Mouse (Mus musculus) forebrain, embryonic 12.5 days (tissue): Measurements from ENCODE around the gene Cd3eap. TPM values are rescaled to one million over a fixed set of nuclear protein-coding genes. Genes with fewer than 3 reads are reported as not detected.

Source experiments
- ATAC-seq: fragments of 200-750 bp; cut with Nextera tagmentation; 2 replicates; pipeline ENCODE4 v1.8.0; 2017; ENCODE audit warnings: moderate TSS enrichment; ENCODE audit not compliant: low FRiP score
- H3K27ac ChIP-seq: fragments of 300-500 bp; sonication (generic); 2 replicates; pipeline ENCODE4 v1.5.1; 2016; ENCODE audit warnings: mild to moderate bottlenecking
- H3K27me3 ChIP-seq: fragments of 300-500 bp; sonication (generic); 2 replicates; pipeline ENCODE4 v1.6.1; 2016; ENCODE audit warnings: mild to moderate bottlenecking
- H3K36me3 ChIP-seq: fragments of 300-500 bp; sonication (generic); replicated peaks from 2 replicates; pipeline ENCODE4 v1.6.1; 2016; ENCODE audit warnings: mild to moderate bottlenecking
- H3K4me1 ChIP-seq: fragments of 300-500 bp; sonication (generic); 2 replicates; pipeline ENCODE4 v1.6.1; 2016
- H3K4me2 ChIP-seq: fragments of 300-500 bp; sonication (generic); 2 replicates; pipeline ENCODE4 v1.6.1; 2016; ENCODE audit warnings: mild to moderate bottlenecking, moderate library complexity
- H3K4me3 ChIP-seq: fragments of 300-500 bp; sonication (generic); replicated peaks from 2 replicates; pipeline ENCODE4 v1.5.1; 2016; ENCODE audit warnings: mild to moderate bottlenecking
- H3K9ac ChIP-seq: fragments of 300-500 bp; sonication (generic); 2 replicates; pipeline ENCODE4 v1.6.1; 2016; ENCODE audit warnings: mild to moderate bottlenecking
- H3K9me3 ChIP-seq: fragments of 300-500 bp; sonication (generic); 2 replicates; pipeline ENCODE4 v1.6.1; 2016
- WGBS: fragments of 180-500 bp; shearing (Covaris S2); methylation state at CpG from one replicate; pipeline ENCODE4 v1.1.7; 2016; 5-methylcytosine and 5-hydroxymethylcytosine counted together
- polyA plus RNA-seq: library from polyadenylated mRNA; unstranded; fragments of >200 nt; fragmentation: Nextera tagmentation; extraction: Ambion mirVana; gene quantifications from 2 replicates; pipeline ENCODE4 v1.2.1, GENCODE M21; 2016

Cd3eap gene
- polyA plus RNA-seq, 1 experiment from 2014 or later: 24.7 TPM

DNA sequence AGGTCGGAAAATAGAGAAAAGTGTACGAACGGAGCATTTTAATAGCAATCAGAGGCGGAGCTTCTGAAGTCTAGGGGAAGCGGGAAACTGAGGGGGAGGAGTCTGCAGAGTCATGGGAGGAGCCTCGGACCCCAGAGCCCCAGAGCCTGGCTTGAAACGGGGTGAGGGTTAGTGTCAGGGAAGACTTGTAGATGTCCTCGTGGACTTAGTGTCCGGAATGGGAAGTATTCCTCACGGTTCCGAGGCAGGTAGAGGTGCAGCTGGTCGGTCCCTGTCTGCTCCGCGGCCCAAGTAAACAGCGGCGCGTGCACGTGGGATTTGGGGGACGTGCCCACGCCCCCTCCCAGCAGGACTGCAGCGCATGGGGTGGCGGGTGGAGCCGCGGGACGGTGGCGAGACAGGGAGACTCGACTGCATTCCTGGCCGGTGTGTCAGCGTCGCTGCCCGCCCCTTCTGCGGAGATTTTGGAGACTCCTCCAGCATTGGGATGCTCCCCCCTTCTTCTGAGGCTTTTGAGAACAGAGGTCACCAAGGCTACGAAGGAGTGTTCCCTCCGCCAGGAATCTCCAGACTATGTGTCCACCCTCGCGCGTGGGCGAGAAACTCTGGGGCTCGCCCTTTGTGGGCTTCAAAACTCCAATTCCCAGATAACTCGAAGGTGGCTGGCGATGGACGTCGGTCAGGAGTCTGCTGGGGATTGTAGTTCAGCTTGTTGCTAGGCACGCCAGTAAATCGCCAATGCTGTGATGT is 784 bp upstream of the Cd3eap start:
- Histone ChIP-seq H3K9me3 (no peaks in the 10 kb centered on the region), H3K36me3 (peaks cover 25% of the 10 kb centered on the region), H3K27ac (no peak overlapping the region), H3K4me1 (peaks cover 46% of the 10 kb centered on the region), H3K4me3 (peak overlapping the region; percentile 66), H3K4me2 (peak overlapping the region; percentile 97), H3K27me3 (peaks cover 16% of the 10 kb centered on the region), H3K9ac (peak overlapping the region; percentile 73)
- peak; percentile 78 for ATAC-seq
- under 1% methylated on average over 45 of the region's 45 CpGs for WGBS

- ATAC-seq: no peak
- Histone ChIP-seq H3K27me3 (peaks cover 15% of the 10 kb centered on the region), H3K27ac (no peak overlapping the region), H3K36me3 (peaks cover 38% of the 10 kb centered on the region), H3K4me3 (peak overlapping the region; percentile 66), H3K4me1 (peaks cover 40% of the 10 kb centered on the region), H3K4me2 (peak overlapping the region; percentile 97), H3K9ac (peak overlapping the region; percentile 73), H3K9me3 (no peaks in the 10 kb centered on the region)
- 23% methylated on average over 13 of the region's 13 CpGs for WGBS
Observed at GRCm38 (mm10) chr7:19358634-19359033, 649 bp downstream of the Cd3eap start.

DNA sequence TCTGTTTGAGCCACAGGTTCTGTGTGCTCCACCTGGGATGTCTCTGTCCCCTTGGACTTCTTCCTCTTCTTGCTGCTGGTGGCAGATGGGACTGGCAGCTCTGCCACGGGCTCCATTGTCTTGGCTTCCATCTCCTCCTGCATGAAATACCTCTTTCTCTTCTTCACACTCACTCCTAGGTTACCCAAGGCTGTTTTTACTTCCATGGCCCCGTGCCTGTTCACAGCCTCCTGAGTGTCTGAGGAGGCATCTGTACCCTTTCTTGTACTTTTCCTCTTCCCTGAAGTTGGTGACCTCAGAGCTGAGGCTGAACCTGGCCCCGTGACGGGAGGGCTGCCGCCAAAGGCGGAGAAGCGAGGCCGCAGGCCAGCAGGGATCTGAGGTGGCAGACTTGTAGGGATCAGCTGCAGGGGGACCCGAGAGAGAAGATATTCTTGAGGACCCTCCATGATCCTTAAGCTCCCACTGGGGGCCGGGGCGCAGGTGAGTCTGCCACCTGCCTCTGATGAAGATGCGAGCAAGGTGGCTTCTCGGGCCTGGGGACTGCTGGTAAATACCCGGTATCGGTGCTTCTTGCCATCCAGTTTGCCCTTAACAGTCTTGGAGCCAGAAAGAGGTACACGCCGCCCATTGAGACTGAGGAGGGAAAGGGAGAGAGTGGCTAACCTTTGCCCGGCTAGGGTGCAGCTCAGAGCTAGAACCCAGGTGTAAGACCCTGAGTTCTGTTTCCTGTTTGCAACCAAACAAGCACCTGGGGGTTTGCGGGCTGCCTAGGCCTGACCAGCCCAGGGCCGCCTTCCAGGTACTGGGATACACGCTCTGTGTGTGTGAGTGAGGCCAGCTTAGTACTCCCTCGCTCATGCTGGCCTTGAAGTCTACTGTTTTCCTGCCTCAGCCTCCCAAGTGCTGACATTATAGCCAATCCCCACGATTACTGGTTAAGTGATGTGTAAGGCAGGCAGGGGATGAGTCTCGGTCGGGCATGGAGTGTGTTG is 1.6 kb downstream of the Cd3eap start:
- no peaks in the 10 kb centered on the region for H3K9me3 ChIP-seq
- H3K4me3 ChIP-seq: peak overlapping the region; percentile 66
- peaks cover 38% of the 10 kb centered on the region for H3K4me1 ChIP-seq
- 94% methylated on average over 25 of the region's 25 CpGs for WGBS
- peaks cover 47% of the 10 kb centered on the region for H3K36me3 ChIP-seq
- H3K27ac ChIP-seq: no peak overlapping the region
- H3K4me2 ChIP-seq: peak overlapping the region; percentile 97
- ATAC-seq: no peak
- peaks cover 7% of the 10 kb centered on the region for H3K27me3 ChIP-seq
- peak overlapping the region; percentile 73 for H3K9ac ChIP-seq

- Histone ChIP-seq H3K36me3 (peaks cover 60% of the 10 kb centered on the region), H3K4me3 (no peak overlapping the region), H3K4me2 (no peak overlapping the region), H3K27me3 (no peaks in the 10 kb centered on the region), H3K27ac (no peak overlapping the region), H3K9me3 (no peaks in the 10 kb centered on the region), H3K4me1 (peaks cover 24% of the 10 kb centered on the region), H3K9ac (no peak overlapping the region)
- WGBS: 81% methylated on average over 10 of the region's 10 CpGs
- no peak for ATAC-seq
Observed at GRCm38 (mm10) chr7:19356311-19356710, 3.0 kb downstream of the Cd3eap start.

DNA sequence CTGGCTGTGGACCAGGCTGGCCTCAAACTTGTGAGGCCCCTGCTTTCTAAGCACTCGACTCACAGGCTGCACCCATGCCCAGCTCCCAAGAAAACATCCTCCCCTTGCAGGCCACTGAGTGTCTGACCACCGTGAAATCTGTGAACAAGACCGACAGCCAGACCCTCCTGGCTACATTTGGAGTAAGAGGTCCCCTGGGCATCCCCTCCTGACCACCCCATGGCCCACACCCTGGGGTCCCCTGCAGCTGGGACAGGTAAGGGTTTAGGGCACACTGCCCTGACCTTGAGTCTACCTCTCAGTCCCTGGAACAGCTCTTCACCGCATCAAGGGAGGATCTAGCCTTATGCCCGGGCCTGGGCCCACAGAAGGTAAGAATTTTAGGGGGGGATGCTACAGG is 4.3 kb downstream of the Cd3eap start:
- no peak for ATAC-seq
- H3K27ac ChIP-seq: no peak overlapping the region
- H3K9ac ChIP-seq: no peak overlapping the region
- H3K4me3 ChIP-seq: no peak overlapping the region
- H3K9me3 ChIP-seq: no peaks in the 10 kb centered on the region
- peaks cover 13% of the 10 kb centered on the region for H3K4me1 ChIP-seq
- H3K27me3 ChIP-seq: no peaks in the 10 kb centered on the region
- H3K36me3 ChIP-seq: peaks cover 71% of the 10 kb centered on the region
- no peak overlapping the region for H3K4me2 ChIP-seq
- 89% methylated on average over 5 of the region's 5 CpGs for WGBS

DNA sequence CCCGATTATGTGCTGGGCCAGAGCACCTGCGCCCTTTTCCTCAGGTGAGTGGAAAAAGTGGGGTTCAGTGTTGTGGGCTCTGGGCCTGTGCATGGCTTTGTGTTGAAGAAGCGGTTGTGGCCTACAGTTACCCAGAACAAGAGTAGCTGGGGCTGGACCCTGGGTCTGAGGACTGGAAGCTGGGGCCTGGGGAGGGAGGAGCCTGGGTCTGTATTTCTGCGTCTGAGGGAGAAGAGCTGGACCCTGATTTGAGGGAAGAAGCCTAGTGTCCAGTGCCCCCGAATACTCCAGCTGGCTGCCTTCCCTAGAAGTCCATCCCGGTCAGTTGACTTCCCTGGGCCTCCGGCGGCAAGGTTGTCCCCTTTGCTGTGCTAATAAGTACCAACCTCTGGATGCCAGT is 9.1 kb downstream of the Cd3eap start:
- Histone ChIP-seq H3K4me3 (no peak overlapping the region), H3K27ac (no peak overlapping the region), H3K4me1 (peaks cover 10% of the 10 kb centered on the region), H3K36me3 (peaks cover 68% of the 10 kb centered on the region), H3K9me3 (no peaks in the 10 kb centered on the region), H3K27me3 (no peaks in the 10 kb centered on the region), H3K4me2 (no peak overlapping the region), H3K9ac (no peak overlapping the region)
- no peak for ATAC-seq
- 92% methylated on average over 8 of the region's 8 CpGs for WGBS

- Histone ChIP-seq H3K27ac (no peak overlapping the region), H3K27me3 (no peaks in the 10 kb centered on the region), H3K4me2 (no peak overlapping the region), H3K4me3 (no peak overlapping the region), H3K36me3 (peaks cover 59% of the 10 kb centered on the region), H3K9ac (no peak overlapping the region), H3K9me3 (no peaks in the 10 kb centered on the region), H3K4me1 (peaks cover 14% of the 10 kb centered on the region)
- no peak for ATAC-seq
- WGBS: 88% methylated on average over 13 of the region's 13 CpGs
Observed at GRCm38 (mm10) chr7:19349188-19349915, 9.9 kb downstream of the Cd3eap start.

DNA sequence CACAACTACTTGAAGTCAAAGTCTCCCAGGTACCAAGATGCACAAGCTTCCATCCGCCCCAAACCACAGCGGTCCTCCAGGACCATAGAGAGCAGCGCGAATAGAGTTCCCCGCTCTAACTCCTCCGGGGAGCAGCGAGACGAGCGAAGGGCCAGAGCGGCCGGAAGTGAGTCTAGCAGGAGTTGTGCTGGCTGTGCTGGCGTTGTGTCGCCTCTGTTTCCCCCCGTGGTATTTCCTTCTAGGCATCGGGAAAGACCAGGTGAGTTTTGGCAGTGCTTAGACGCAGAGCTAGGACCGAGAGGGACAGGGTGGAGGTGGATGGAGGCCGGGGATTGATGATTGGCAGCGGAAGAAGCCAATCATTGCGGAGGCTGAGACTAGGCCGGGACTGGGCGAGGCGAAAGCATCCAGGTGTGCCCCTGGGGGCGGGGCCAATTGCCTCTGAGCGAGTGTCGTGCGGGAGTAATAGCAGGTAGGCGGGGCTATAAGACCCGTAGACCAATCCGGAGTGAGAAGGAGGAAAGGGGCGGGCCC is 14.3 kb downstream of the Cd3eap start:
- peaks cover 20% of the 10 kb centered on the region for H3K27me3 ChIP-seq
- peaks cover 19% of the 10 kb centered on the region for H3K36me3 ChIP-seq
- ATAC-seq: peak; percentile 95
- H3K4me3 ChIP-seq: peak overlapping the region; percentile 63
- WGBS: under 1% methylated on average over 31 of the region's 31 CpGs
- peaks cover 32% of the 10 kb centered on the region for H3K4me1 ChIP-seq
- peak overlapping the region; percentile 72 for H3K4me2 ChIP-seq
- H3K9me3 ChIP-seq: no peaks in the 10 kb centered on the region
- H3K27ac ChIP-seq: peak overlapping the region; percentile 83
- H3K9ac ChIP-seq: peak overlapping the region; percentile 71

DNA sequence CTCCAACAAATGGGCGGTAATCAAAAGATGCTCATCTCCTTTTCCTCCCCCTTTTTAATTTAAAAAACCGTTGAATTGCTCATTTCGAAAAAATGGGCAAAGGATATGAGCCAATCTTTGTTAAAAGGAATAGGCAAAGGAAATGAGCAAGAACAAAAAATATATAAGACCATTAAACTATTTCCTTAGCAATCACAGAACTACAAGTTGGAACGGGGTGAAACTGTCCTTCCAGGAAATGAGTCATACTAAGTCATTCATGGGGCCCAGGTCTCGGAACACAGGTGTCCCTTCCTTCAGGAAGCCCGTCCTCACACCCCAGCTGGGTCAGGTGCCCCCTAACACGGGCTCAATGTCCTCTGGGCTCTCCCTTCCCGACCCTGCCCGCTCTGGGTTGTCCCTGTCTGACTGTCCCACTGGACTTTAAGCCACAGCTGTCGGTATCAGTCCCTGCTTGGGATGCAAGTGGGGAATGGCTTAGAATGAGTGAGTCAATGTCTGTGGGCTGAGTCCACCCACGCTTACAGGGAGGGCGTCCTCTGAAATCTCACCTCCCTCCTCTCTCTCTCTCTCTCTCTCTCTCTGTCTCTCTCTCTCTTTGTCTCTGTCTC is 14.9 kb downstream of the Cd3eap start, which contains the start of gene Ercc1:
TSS of gene Ercc1 (plus strand) at position 542 of the 611 bp plus-strand sequence.
- Histone ChIP-seq H3K27me3 (peaks cover 20% of the 10 kb centered on the region), H3K9me3 (no peaks in the 10 kb centered on the region), H3K36me3 (peaks cover 14% of the 10 kb centered on the region), H3K4me3 (peak within 1 kb of the TSS; percentile 63), H3K9ac (peak within 1 kb of the TSS; percentile 71), H3K4me1 (peaks cover 32% of the 10 kb centered on the region), H3K27ac (peak within 1 kb of the TSS; percentile 83), H3K4me2 (peak within 1 kb of the TSS; percentile 72)
- WGBS: 29% methylated on average over 12 of the region's 12 CpGs
- peak; percentile 0; the same call in 1 of the 2 replicates for ATAC-seq

- no peak for ATAC-seq
- 1% methylated on average over 11 of the region's 11 CpGs for WGBS
- no peak overlapping the region for H3K27ac ChIP-seq
- H3K27me3 ChIP-seq: peaks cover 20% of the 10 kb centered on the region
- peaks cover 4% of the 10 kb centered on the region for H3K36me3 ChIP-seq
- no peak overlapping the region for H3K4me3 ChIP-seq
- peak overlapping the region; percentile 9; the same call in 1 of the 2 replicates for H3K4me2 ChIP-seq
- no peak overlapping the region for H3K9ac ChIP-seq
- no peaks in the 10 kb centered on the region for H3K9me3 ChIP-seq
- peaks cover 32% of the 10 kb centered on the region for H3K4me1 ChIP-seq
Observed at GRCm38 (mm10) chr7:19343210-19343808, 16.0 kb downstream of the Cd3eap start.

DNA sequence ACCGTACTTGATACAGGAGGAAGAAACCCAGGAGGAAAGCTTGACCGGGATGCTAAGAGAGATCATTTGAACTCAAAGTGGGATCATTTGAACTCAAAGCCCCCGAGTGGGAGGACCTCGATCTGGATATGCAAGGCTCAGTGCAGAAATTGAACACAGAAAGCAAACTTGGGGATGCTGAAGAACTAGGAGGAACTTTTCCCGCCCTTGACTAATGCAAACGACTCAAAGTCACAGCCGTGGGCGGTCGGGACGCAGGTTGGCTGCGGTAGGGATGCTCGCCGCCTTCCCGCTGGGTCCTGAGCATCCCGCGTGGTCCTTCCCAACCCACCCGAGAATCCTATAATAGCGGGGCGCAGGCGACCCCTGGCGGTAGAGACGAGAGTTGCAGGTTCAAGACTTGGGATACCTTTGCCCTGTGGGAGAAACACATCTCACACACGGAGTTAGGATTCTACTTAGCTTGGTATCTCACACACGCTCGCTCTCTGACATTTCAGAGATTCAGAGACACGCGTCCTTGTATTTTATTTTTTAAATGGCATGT is 16.7 kb downstream of the Cd3eap start:
- Histone ChIP-seq H3K27ac (no peak overlapping the region), H3K36me3 (no peaks in the 10 kb centered on the region), H3K4me1 (peaks cover 32% of the 10 kb centered on the region), H3K4me2 (peak overlapping the region; percentile 97), H3K9me3 (no peaks in the 10 kb centered on the region), H3K27me3 (peaks cover 23% of the 10 kb centered on the region), H3K4me3 (peak overlapping the region; percentile 55), H3K9ac (peak overlapping the region; percentile 75)
- WGBS: under 1% methylated on average over 27 of the region's 27 CpGs
- ATAC-seq: peak; percentile 24
